Mouse (Mus musculus): Measurements from ENCODE around the gene Rab37.

Rab37 gene

GRCm38 (mm10) chr11:115084595-115084994 lies 6.6 kb upstream of the Rab37 start:
- in situ Hi-C loops (cut with MseI, MboI) = loop anchor here in 1 of 2 experiments (5.0 kb wide), 1 partner anchor 68 kb away; no protein-coding TSS in a partner anchor

DNA sequence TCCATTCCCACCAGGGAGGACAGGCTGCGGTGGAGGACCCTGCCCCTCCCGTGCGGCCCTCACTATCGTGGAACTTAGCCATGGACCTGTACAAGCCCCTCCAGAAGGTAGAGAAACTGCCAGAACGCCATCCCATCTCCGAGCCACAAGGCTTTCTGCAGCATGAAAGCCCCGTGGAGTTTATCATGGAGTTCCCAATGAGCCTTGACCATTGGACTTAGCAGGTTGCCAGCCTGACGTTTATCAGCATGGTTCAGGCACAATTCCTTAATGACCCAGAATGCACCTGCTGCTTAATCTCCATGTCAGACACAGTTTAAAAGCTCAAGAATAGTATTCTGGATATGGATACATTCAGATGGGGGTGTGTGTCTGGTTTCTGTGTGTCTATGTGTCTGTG lies 6.2 kb upstream of the Rab37 start:
- in situ Hi-C loops (cut with MseI, MboI) = no loop called here

DNA sequence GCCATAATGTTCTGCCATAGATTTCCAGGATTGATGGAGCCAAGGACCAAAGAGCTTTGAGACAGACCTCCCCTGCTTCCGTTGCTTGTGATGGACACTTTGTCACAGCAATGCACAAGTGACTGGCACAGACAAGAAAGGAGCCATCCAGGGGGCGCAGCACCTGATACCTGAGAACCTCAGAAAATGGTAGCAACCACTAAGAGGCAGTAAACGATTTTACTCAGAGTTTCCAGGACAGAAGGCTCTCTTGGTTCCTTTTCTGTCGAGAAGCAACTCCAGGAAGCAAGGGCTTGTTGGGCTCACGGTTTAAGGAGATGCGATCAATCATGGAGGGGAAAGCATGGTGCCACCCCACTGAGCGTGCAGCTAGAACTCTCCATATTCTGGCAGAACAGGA lies 5.0 kb upstream of the Rab37 start:
- in situ Hi-C loops (cut with MseI, MboI) = no loop called here

- in situ Hi-C loops (cut with MseI, MboI) = loop anchor here in 1 of 2 experiments (5.0 kb wide), 1 partner anchor 62 kb away; no protein-coding TSS in a partner anchor
These were observed 1.4 kb upstream of the Rab37 start for GRCm38 (mm10) chr11:115089853-115090252.

DNA sequence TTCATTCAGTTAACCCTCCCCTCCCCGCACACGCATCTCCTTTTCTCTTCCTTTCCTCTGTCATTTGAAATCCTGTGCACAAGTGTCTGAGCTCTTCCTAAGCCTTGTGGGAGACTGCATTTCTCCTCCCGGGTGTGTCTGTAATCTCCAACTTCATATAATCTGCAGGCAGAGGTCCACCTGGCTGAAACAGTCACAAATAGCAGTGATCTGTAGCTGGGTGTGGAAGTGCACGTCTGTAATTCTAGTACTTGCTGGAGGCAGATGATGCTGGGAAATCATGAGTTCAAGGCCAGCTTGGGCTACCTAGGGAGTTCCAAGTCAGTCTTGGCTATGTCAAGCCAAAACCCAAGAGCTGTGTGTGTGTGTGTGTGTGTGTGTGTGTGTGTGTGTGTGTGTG lies 909 bp downstream of the Rab37 start:
- in situ Hi-C loops (cut with MseI, MboI) = loop anchor here in 1 of 2 experiments (5.0 kb wide), 1 partner anchor 60 kb away; no protein-coding TSS in a partner anchor

GRCm38 (mm10) chr11:115098203-115098932 lies 7.1 kb downstream of the Rab37 start:
- in situ Hi-C loops (cut with MseI, MboI) = no loop called here

DNA sequence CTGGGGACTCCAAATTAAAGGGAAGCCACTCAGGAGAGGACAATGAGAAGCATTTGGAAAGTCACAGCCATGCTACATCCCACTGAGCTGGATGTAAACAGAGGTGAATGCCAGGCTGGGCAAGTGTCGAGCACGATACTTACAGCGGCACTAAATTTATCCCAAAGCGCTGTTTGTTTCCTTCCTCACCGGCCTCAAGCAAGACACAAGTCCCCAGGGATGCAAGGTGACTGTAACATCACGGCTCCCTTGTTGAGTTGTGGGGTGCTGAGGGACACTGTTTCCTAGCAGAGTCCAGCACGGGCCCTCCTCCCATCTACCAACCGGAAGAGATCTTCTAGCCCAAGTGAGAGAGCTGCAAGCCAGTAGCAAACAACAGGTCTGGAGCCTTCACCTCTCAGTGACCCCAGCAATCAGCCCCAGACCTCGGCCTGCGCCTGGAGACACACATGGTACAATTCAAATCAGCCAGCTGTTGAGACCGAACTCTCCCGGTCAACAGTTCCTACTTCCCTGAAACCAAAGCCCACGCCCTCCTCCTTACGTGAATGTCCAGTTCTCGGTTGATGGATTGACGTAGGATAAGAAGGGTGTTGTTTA lies 8.1 kb downstream of the Rab37 start:
- in situ Hi-C loops (cut with MseI, MboI) = no loop called here

GRCm38 (mm10) chr11:115100032-115100621 lies 8.9 kb downstream of the Rab37 start:
- in situ Hi-C loops (cut with MseI, MboI) = no loop called here

- in situ Hi-C loops (cut with MseI, MboI) = no loop called here
These were observed 9.5 kb downstream of the Rab37 start for GRCm38 (mm10) chr11:115100741-115101140.

- in situ Hi-C loops (cut with MseI, MboI) = no loop called here
These were observed 10.4 kb downstream of the Rab37 start for GRCm38 (mm10) chr11:115101615-115102051.

DNA sequence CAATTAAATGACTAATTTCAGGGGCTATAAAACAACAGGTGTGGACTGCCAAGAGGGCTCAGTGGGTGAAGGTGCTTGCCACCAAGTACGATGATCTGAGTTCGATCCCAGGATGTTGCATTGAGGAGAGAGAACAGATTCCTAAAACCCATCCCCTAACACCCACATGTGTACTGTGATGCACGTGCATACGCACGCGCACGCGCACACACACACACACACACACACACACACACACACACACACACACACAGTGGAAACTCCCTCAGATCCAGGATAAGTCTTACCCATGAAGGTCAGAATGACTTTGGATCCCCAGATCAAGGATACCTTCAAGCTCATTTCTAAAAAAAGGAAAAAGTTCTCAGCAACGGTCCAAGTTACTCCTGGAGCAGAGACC lies 10.9 kb downstream of the Rab37 start:
- in situ Hi-C loops (cut with MseI, MboI) = no loop called here

GRCm38 (mm10) chr11:115103470-115104413 lies 12.5 kb downstream of the Rab37 start:
- in situ Hi-C loops (cut with MseI, MboI) = no loop called here

GRCm38 (mm10) chr11:115104769-115105563 lies 13.7 kb downstream of the Rab37 start:
- in situ Hi-C loops (cut with MseI, MboI) = no loop called here

DNA sequence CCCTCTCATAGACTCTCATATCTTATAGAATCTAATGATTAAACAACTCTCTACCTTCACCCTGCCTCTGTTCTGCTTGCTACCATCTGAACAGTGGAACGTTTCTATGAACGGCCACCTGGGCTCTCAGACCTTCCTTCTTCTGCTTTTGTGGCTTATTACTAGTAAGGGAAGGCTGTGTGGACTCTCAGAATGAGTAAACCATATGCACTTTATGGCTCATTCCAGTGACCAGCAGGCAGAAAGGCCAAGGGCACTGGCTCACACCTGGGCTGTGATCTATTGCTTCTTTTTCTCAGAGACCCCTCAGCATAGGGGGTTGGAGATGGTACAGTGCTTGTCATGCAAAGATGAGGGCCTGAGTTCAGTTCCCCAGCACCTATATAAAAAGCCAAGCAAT lies 15.4 kb downstream of the Rab37 start:
- in situ Hi-C loops (cut with MseI, MboI) = no loop called here

- in situ Hi-C loops (cut with MseI, MboI) = no loop called here
These were observed 16.2 kb downstream of the Rab37 start for GRCm38 (mm10) chr11:115107403-115107916.

GRCm38 (mm10) chr11:115108176-115108575 lies 16.9 kb downstream of the Rab37 start:
- in situ Hi-C loops (cut with MseI, MboI) = no loop called here

DNA sequence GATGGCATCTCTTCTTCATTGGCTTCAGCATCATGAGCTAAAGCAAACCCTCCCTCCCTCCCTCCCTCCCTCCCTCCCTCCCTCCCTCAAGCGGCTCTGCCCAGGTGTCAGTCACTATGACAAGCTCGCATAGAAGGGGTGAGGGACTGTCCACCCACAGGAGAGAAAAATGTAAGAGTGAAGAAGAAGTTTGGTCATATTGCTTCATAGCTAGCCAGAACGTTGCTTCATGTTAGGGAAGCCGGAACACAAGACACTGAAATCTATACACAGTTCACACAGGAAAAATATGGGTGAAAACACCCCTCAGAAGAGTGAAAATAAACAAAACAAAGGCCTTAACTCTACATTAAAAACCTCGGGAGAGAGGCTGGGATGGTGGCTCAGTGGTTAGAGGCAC lies 19.0 kb downstream of the Rab37 start:
- in situ Hi-C loops (cut with MseI, MboI) = no loop called here

GRCm38 (mm10) chr11:115112196-115112595 lies 21.0 kb downstream of the Rab37 start:
- in situ Hi-C loops (cut with MseI, MboI) = no loop called here

DNA sequence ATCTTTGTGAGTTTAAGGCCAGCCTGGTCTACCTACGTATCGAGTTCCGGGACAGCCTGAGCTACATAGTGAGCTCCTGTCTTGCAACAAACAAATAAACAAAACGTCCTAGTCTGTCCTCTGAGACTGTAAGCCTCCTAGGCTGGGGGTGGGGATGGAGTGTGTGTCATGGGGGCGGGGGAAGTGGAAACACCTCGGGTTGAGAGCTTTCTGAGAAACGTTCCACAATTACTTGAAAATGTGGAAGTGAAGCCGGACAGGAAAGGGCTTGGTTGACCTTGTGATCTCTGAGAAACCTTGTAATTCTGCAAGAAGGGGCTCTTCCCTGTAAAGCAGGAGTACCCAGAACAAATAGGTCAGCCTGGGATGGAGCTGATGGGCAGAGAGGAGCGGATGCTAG lies 28.2 kb downstream of the Rab37 start:
- in situ Hi-C loops (cut with MseI, MboI) = no loop called here

DNA sequence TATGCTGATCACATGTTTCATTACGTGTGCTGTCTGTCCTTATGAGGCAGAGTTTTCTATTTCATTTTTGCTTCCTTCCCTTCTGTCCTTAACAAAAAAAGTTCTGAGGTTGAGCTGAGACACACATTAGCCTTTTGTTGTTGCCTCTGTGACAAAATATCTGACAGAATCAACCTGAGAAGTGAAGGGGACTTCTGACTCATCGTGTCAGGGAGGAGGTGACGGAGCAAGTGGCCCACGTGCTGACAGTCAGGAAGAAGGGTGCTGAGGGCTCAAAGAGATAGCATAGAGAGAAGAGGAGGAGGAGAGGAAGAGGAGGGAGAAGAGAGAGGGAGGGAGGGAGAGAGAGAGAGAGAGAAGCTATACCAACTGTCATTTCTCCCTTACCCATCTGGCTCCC lies 37.3 kb downstream of the Rab37 start:
- in situ Hi-C loops (cut with MseI, MboI) = loop anchor here in 1 of 2 experiments (25.0 kb wide), 1 partner anchor 141 kb away; the partner anchor contains the start of gene Cd300ld

Data from mouse trophoblast stem cell (cell line).